Mouse (Mus musculus) central nervous system, embryonic 14 days (tissue): Measurements from ENCODE around the gene Ccdc194. TPM values are rescaled to one million over a fixed set of nuclear protein-coding genes. Genes with fewer than 3 reads are reported as not detected.

Experiments used
- polyA plus RNA-seq: library from polyadenylated mRNA; depleted of rRNA; stranded (reverse); fragments of >200 nt; gene quantifications from 2 replicates; pipeline ENCODE4 v1.2.3, GENCODE M21; 2012; rRNA removed

Ccdc194 gene
- polyA plus RNA-seq, result 0.59 and 0.60 TPM in 2 replicates

DNA sequence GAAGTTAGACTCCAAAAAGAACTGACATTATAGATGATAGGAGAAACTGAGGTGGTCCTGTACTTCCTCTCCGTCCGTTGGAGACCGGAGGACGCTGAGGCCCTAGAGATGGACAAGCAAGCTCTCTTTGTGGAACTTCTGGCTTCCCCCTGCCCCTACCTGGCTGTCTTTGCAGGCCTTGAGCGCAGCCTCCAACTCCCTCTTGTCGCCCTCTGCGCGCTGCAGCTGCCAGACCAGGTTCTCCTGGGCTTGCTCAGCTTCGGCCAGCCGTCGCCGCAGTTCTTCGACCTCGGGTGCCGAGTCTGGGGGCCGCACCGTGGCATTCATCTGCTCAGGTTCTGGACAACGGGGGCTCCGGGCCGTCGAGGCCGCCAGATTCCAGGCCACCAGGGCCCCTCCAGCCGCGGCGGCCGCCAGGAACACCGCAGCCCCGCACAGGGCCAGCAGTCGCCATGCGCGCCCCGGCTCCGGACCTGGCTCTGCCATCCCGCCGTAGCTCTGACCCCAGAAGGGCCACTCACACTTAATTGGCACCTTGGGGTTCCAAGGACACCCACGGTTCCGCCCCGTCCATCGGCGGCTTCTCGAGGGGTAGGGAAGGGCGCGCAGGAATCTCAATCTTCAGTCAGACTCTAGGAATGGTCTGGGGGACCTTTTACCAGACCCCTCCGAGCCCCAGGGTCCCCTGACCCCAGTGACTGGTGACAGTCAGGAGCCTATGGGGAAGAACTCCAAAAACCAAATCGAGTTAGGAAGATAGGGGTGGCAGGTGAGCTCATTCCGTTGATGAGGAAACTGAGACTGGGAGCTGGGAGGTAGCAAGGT is at the start of gene Ccdc194:
TSS of gene Ccdc194 (minus strand) at position 486 of the 825 bp plus-strand sequence.

DNA sequence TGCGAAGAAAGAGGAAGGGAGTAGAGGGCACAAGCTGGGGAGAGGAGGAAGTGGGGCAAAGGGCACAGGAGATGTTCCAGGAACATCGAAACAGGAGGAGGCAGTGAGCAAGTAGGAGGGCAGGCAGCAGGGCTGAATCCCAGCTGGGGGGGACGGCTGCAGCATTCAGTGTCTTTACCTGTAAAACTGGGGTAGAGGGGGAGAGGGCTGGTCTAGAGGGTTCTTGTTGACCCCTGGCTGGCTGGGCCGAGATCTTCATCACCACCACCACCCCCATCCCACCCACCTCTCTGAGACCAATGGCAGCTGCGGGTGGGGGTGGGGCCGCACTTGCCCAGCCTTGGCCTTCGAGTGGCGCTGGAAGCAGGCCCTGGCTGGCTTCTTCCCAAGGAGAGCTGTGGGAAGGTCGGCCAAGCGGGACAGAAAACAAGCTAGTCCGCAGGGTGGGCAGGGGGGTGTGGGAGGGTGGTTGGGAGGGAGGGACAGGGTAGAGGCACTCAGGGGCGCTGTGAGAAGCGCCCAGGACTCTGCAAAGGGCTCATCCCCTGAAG is 43.0 kb upstream of the Ccdc194 start, which contains the start of gene Slc27a1:
TSS of gene Slc27a1 (plus strand) at position 496 of the 551 bp plus-strand sequence.

DNA sequence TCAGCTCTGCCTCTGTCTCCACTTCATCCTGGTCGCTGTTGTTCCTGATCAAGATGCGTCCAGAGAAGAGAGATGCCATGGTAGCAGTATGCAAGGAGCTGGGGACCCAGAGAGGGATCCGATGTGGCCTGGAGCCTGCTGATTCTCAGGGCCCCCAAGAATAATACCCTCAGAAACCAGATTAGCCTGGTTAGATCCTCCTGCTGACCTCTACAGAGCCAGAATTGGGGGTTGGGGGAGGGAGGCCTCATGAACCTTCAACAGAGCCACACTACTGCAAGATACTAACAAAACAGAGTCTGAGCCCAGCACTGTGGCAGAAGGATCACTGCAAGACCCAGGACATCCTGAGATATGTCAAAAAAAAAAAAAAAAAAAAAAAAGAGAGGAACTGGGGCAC is 41.0 kb upstream of the Ccdc194 start, which contains the start of gene Nxnl1:
TSS of gene Nxnl1 (minus strand) at position 101 of the 400 bp plus-strand sequence.

DNA sequence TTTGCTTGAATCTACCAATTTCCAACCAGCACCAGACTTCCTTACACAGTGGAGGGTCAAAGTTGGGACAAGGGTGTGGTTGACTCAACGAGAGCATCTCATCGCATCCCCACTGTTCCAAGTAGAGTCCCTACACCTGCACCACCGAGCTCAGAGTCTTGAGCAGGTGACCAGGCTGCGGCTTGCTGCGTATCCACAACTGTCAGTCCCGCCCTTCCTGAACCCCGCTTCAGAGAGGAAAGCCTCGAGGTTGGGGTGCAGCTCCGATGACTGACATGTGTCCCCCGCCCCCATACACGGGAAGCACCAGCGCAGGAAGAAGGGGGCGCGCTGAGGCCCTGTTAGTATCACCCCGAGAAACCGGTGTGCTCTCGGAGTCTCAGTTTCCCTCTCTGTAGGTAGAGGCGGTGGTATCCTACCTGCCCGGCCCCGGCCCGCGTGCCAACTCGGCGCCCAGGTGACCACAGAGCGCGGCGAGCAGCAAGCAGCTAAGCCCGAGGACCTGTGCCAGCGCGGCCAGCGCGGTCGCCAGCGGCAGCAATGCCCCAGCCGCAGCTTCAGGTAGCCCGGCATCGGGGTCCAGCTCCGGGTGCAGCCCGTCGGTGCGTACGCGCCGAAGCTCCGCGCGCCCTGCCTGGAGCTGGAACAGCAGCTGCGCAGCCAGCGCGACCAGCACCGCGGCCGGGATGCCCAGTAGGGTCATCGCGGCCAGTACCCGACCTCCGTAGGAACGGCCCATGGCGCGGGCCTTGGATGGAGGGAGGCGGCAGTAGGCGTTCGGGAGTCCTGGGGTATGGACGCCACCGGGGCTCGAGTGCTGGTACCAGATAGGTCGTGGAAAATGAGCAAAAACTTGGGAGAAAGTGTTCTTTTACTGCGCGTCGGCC is 32.8 kb upstream of the Ccdc194 start, which contains the start of gene Tmem221:
TSS of gene Tmem221 (minus strand) at position 801 of the 887 bp plus-strand sequence.

DNA sequence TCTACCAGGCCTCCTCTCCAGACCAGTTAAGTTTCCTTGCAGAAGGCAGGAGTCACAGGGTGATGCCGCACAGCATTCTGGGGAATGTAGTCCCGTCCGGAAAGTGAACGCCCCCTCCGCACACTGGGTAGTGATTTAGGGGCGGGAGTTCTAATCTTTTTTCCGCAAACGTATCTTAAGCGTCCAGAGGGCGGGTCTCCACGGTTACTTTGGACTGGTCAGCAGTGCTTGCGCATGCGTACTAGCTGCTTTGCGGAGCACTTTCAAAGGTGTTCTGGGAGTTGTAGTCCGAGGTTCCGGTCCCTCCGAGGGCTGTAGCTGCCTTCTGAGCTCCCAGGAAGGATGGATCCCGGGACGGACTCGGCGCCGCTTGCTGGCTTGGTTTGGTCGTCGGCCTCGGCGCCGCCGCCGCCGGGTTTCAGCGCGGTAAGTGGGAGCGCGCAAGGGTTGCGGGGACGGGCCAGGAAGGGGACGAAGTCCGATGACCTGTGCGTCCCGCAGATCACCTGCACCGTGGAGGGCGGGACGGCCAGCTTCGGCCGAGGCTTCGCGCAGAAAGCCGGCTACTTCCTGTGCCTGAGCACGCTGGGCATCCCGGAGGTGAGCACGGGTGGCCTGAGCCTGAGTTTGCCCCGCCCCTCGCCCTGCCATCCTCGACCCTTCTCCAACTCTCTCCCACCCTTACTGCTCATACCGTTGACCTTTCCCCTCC is 17.3 kb upstream of the Ccdc194 start, which contains the start of gene Mvb12a:
TSS of gene Mvb12a (plus strand) at position 291 of the 712 bp plus-strand sequence.

DNA sequence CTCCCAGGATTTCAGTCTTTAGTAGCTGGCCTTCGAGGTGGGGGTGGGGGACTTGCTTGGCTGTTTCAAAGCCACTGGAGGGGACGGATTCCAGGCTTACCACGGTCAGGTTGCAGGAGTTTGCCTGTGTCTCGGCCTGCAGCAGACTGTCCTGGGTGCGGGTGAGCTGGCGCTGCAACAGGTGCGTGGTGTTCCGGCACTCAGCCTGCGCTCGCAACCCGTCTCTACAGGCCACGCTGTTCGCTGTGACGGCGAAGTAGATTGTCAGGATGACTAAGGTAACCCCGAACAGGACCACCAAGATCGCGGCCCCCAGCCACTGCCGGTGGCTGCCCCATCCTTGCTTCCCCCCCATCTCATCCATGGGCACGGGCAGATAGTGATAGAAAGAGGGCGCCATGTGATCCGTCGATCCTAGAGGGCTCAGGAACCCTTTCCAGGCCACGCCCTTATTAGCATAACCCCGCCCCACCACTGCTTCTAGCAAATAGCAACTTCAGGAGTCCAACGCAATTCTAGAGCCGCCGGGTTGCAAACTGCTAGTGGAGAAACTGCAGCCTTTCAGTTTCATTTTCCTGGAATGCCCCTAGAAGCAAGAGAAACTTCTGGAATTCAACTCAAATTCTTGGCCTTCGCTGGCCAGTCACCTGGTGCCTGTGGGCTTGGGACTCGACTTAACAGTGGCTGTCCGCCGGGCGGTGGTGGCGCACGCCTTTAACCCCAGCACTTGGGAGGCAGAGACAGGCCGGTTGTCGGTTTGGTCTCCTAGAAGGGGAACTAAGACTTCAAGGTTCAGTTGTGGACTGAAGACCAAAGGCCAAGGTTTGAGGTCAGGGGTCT is 11.7 kb upstream of the Ccdc194 start, which contains the start of gene Bst2:
TSS of gene Bst2 (minus strand) at position 429 of the 840 bp plus-strand sequence.

DNA sequence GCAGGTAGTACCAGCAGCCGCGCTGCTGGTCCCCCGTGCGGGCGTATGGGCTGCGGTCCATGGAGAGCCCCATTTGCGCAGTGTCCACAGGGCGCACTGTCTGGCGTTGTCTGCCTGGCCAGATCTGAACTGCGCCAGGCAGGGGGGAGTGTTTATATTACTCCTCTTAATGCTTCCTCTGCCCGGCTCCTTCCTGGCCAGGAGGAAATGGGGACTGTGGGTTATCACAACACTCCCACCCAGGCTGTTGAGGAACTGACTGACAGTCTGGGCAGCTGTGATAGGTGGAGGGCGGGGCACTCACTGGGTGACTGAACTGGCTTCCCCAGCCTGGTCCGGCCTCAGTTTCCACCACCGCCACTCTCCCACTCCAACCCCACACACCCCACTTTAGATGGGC is 13.9 kb downstream of the Ccdc194 start, which contains the start of gene Plvap:
TSS of gene Plvap (minus strand) at position 109 of the 400 bp plus-strand sequence.

DNA sequence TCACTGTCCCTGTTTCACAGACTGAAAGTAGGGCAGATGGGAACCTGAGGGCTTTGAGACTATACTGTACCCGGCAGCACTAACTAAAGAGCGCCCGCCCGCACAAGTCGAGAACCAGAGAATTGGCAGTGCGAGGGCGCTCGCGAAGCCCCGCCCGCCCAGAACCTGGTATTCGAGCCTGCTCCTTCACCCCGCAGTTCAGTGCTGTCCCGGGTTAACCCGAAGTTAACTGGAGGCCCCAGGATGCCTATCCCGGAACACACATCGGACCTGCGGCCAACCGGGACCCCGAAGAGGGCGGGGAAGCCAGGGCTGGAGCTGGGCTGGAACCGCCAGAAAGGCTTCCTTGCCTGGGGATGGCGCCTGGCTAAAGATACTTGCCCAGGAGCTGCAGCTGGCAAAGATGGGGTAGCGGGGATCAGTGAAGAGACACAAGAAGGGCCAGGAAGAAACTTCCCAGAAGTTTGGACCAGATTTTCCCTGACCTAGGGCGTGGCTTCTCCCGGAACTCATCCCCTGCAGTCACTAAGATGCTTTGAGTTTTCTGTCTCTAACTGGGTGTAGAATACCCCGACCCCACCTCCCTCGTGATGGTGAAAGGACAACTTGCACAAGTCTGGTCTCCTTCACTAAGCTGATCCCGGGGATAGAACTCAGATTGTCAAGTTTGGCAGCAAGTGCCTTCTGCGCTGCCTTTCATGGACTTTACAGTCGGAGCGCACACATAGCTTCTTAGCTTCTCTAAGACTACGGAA is 37.6 kb downstream of the Ccdc194 start, which contains the start of gene Gtpbp3:
TSS of gene Gtpbp3 (plus strand) at position 413 of the 755 bp plus-strand sequence.

DNA sequence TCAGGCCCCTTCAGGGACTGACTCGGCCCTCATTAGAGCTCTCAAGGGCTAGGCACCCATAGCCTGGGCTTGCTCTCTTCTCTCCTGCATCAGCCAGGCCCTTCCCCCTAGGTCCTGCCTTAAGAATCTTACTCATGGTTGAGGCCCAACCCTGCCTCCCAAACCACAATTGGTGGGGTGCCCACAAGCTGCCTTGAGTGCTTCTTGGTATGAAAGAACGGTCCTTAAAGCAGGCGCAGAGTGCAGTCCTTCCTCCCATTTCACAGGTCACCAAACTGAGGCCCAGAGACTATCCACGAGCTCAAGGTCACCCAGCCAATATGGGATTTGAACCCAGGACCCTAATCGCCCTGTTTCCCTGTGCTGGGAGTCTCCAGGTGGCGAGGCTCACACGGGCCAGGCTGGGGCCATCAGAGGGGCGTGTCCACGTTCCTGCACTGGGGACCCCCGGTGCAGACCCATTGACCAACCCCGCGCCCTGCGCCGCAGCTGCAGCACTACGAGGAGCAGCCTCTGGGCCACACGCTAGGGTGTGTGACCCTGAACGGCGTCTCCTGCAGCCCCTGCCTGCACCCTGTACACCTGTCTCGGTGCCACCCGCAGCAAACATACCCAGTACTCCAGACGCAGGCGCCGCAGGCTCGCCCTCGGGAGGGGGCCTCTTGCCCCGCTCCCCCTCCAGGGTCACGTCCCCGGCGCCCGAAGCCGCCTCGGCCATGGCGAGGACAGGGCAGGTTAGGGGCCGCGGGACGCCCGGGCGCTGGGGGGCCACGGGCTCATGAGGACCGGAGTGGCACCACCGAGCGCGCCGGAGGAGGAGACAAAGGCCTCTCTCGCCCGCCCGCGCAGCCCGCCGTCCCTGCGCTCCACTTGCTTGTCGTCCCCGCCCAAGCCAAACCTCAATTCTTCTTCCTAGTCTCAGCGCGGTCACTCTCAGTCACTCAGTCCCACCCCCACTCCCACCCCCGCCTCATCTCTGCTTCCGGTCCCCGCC is 40.1 kb downstream of the Ccdc194 start, which contains the start of gene Ano8:
TSS of gene Ano8 (minus strand) at position 822 of the 994 bp plus-strand sequence.

Other genes with a start within 250 kb of the Ccdc194 start
- gene Use1, start 158.9 kb downstream of the Ccdc194 start, polyA plus RNA-seq, result 175 and 182 TPM in 2 replicates
- 5.5 and 5.6 TPM in 2 replicates for gene Ocel1, start 154.4 kb downstream of the Ccdc194 start, polyA plus RNA-seq
- 41.8 and 52.9 TPM in 2 replicates for gene Nr2f6, start 143.8 kb downstream of the Ccdc194 start, polyA plus RNA-seq
- 9.2 and 11.1 TPM in 2 replicates for gene Ushbp1, start 129.9 kb downstream of the Ccdc194 start, polyA plus RNA-seq
- 130 and 141 TPM in 2 replicates for gene Babam1, start 128.8 kb downstream of the Ccdc194 start, polyA plus RNA-seq
- 24.8 and 26.3 TPM in 2 replicates for gene Ankle1, start 119.7 kb downstream of the Ccdc194 start, polyA plus RNA-seq
- 122 and 130 TPM in 2 replicates for gene Abhd8, start 62.1 kb downstream of the Ccdc194 start, polyA plus RNA-seq
- gene Mrpl34, start 60.8 kb downstream of the Ccdc194 start, polyA plus RNA-seq, result 88.1 and 98.9 TPM in 2 replicates
- gene Dda1, start 56.5 kb downstream of the Ccdc194 start, polyA plus RNA-seq, result 167 and 174 TPM in 2 replicates
- gene Ano8, start 39.7 kb downstream of the Ccdc194 start, polyA plus RNA-seq, result 123 and 140 TPM in 2 replicates
- 27.1 and 27.9 TPM in 2 replicates for gene Gtpbp3, start 37.6 kb downstream of the Ccdc194 start, polyA plus RNA-seq
- 11.4 and 18.7 TPM in 2 replicates for gene Plvap, start 14.0 kb downstream of the Ccdc194 start, polyA plus RNA-seq
- 36.4 and 46.8 TPM in 2 replicates for gene Bst2, start 11.7 kb upstream of the Ccdc194 start, polyA plus RNA-seq
- 81.1 and 89.0 TPM in 2 replicates for gene Mvb12a, start 17.2 kb upstream of the Ccdc194 start, polyA plus RNA-seq
- gene Tmem221, start 33.2 kb upstream of the Ccdc194 start, polyA plus RNA-seq, result 0.05 and 0.15 TPM in 2 replicates
- gene Nxnl1, start 40.9 kb upstream of the Ccdc194 start, polyA plus RNA-seq, result not detected in 2 replicates
- gene Slc27a1, start 43.2 kb upstream of the Ccdc194 start, polyA plus RNA-seq, result 117 and 122 TPM in 2 replicates
- gene Pgls, start 66.5 kb upstream of the Ccdc194 start, polyA plus RNA-seq, result 133 and 140 TPM in 2 replicates
- 9.8 and 10.5 TPM in 2 replicates for gene Fam129c, start 71.9 kb upstream of the Ccdc194 start, polyA plus RNA-seq
- 134 and 175 TPM in 2 replicates for gene Colgalt1, start 85.3 kb upstream of the Ccdc194 start, polyA plus RNA-seq
- gene Unc13a, start 146.0 kb upstream of the Ccdc194 start, polyA plus RNA-seq, result 65.1 and 70.6 TPM in 2 replicates
- 4.6 and 6.3 TPM in 2 replicates for gene Jak3, start 150.6 kb upstream of the Ccdc194 start, polyA plus RNA-seq
- gene Insl3, start 163.5 kb upstream of the Ccdc194 start, polyA plus RNA-seq, result 1.8 and 2.0 TPM in 2 replicates
- gene B3gnt3, start 176.1 kb upstream of the Ccdc194 start, polyA plus RNA-seq, result 0.51 and 0.57 TPM in 2 replicates
- 151 and 159 TPM in 2 replicates for gene Fcho1, start 200.0 kb upstream of the Ccdc194 start, polyA plus RNA-seq